Mouse (Mus musculus) heart, postnatal 25 days (tissue): Measurements from ENCODE around the gene Zfyve21. TPM values are rescaled to one million over a fixed set of nuclear protein-coding genes. Genes with fewer than 3 reads are reported as not detected.

ENCODE experiments used
- DNase-seq: peaks from one replicate; pipeline ENCODE4 v3.0.0; 2022; ENCODE audit warnings: low spot score
- intact Hi-C: fragments of 180-260 bp; cut with DNase I; formaldehyde crosslinking; loops from one replicate; pipeline ENCODE4 v1.15.1; 2025
- total RNA-seq, 2 experiments: library from RNA; stranded (reverse); gene quantifications; 2 replicates each; pipeline ENCODE4 v1.2.3; 2021

The Zfyve21 gene
- total RNA-seq, 2 experiments from 2014 or later: 61.1 to 66.7 TPM

DNA sequence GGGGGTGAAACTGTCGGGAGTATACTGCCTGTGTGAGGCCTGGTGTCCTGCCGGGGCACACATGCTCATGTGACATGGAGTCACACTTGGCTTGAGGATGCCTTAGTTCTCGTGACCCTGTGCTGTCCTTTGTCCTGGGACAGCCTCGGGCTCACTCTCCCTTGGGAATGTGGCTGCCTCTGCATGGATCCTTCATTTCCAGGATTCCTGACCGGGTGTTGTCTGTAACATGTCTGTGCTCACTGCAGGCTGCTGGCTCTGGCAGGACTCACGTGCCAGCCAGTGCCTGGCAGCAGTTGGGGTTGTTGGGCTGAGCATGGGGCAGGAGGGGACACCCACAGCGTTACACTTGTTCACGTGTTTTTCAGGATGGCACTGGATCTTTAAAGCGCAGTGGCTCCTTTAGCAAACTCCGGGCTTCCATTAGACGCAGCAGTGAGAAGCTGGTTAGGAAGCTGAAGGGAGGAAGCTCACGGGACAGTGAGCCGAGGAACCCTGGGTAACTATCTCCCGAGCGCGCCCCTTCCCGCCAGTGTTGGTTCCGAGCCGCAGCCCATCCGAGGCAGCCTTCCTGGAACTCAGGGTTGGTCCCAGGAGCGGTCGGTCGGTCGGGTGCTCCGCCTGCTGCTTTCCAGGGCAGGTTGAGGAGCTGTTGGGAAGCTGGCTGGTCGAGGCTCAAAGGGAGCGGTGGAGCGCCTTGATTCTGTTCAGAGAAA, 18.6 kb upstream of the Zfyve21 start:
- DNase-seq: peak; percentile 47

DNA sequence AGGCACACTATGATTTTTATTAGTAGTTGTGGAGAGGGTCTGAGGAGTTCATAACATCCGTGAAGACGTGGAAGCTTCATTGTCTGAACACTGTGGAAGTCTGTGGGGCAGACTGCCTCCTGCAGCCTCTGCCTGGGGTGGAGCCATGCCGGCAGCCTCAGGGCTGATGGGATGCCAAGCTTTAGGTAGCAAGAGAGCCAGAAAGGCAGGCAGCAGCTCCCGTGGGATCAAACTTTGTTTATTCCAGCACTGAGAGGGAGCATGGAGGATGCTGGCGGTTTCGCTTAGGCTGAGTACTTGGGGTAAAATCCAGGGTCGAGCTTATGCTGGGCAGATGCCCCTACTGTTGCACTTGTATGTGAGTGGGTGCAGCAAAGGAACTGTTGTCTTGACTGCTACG, 16.7 kb upstream of the Zfyve21 start:
- no peak for DNase-seq
- intact Hi-C loops: no loop called here

More for the DNA sequence above, 18.6 kb upstream of the Zfyve21 start:
- intact Hi-C loops: loop anchor here (2.0 kb wide), 1 partner anchor 13 kb away; no protein-coding TSS in a partner anchor

- intact Hi-C loops: no loop called here
- no peak for DNase-seq
These were observed 15.5 kb upstream of the Zfyve21 start for GRCm38 (mm10) chr12:111798493-111798892.

DNA sequence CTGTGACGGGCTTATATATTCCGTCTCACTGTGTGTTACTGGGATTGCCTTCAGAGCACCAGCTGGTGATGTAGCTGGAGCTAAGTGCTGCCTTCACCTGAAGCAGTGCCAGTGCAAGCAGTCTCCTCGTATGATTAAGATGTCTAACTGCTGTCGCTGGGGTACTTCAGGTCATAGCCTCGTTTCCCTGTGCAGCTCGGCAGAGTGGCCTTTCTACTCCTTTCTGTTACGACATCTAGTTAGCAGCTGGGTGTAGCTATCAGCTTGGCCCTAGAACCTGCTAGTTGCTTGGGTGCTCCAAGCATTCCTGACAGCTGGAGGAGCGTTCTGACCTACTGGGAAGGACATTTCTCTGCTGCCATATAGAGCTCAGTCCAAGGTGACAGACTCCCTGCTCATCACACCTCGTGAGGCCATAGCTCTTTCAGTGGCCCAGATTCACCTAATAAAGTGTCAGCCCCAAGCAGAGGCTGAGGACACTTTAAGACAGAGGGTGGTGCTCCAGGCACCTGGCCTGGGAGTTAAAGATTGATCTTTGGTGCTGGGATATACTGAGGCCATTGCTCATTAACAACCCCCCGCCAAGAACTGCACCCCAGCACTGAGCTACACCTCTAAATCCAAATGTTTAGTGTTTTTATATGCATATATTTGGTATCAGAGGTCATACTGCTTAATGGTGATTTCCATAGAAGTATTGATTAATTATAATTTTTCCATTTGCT, 13.3 kb upstream of the Zfyve21 start:
- intact Hi-C loops: no loop called here
- DNase-seq: no peak

- DNase-seq: no peak
- intact Hi-C loops: no loop called here
These were observed 10.4 kb upstream of the Zfyve21 start for GRCm38 (mm10) chr12:111803538-111803937.

DNA sequence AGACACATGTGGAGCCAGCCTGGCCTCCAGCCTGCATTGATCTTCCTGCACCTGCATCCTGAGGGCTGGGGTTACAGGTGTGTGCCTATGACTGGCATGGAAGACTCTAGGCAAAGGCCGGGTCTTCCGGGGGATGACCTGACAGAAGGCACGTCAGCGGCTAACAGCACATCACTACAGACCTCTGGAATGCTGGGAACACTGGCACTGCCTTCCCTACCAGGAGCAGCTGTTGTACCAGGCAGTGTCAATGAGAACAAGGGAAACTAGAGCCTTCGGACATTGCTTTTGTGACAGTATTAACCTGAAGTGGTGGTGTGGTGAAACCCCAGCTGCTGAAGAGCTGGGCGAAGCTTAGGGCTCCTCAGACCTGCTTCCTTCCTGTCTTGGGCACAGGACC, 5.2 kb upstream of the Zfyve21 start:
- intact Hi-C loops: loop anchor here (2.0 kb wide), 1 partner anchor 14 kb away; no protein-coding TSS in a partner anchor
- DNase-seq: no peak

GRCm38 (mm10) chr12:111809762-111810161, 4.2 kb upstream of the Zfyve21 start:
- peak; percentile 46 for DNase-seq
- intact Hi-C loops: loop anchor here (2.0 to 5.0 kb wide), 2 partner anchors 15 to 52 kb away; partner anchors contain the start of gene Klc1

- no peak for DNase-seq
- intact Hi-C loops: loop anchor here (5.0 kb wide), 1 partner anchor 55 kb away; the partner anchor contains the start of gene Klc1
These were observed 1.9 kb upstream of the Zfyve21 start for GRCm38 (mm10) chr12:111812075-111812474.

GRCm38 (mm10) chr12:111812611-111813010, 1.4 kb upstream of the Zfyve21 start:
- no peak for DNase-seq
- intact Hi-C loops: loop anchor here (5.0 kb wide), 1 partner anchor 55 kb away; the partner anchor contains the start of gene Klc1

DNA sequence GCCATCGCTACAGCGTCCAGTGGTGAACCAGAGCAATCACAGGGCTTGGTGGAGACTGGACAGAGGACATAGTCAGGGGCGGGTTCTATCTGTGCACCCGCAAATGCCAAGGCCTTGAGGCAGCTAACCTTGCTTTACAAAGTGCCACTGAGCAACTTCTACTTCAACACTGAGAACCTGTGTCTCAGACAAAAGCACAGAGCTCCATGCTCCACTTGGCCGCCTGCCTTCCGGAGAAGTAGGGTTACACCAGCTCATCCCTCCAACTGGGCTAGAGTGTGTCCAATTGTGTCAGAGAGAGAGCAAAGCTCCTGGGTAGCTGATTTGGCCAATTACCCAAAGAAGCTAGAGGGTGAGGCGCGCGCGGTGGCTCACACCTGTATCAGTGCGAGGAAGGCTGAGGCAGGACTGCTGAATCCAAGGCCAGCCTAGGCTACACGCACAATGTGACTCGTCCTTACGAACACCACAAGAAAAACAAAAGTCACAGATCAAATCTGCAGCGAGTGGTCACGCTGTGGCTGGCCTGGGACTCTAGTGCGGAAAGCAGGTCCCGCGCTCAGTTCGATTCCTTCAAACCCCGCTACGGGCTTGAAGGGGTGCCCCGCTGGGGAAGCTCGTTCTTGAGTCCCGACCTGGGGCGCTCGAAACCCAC, 732 bp upstream of the Zfyve21 start:
- intact Hi-C loops: loop anchor here (5.0 kb wide), 1 partner anchor 56 kb away; the partner anchor contains the start of gene Klc1
- no peak for DNase-seq

GRCm38 (mm10) chr12:111814769-111815762, 1.1 kb downstream of the Zfyve21 start:
- intact Hi-C loops: loop anchor here (5.0 kb wide), 1 partner anchor 58 kb away; the partner anchor contains the start of gene Klc1
- no peak for DNase-seq

- intact Hi-C loops: no loop called here
- peak; percentile 35 for DNase-seq
These were observed 2.6 kb downstream of the Zfyve21 start for GRCm38 (mm10) chr12:111816528-111816927.

GRCm38 (mm10) chr12:111816967-111817366, 3.0 kb downstream of the Zfyve21 start:
- DNase-seq: no peak
- intact Hi-C loops: no loop called here

DNA sequence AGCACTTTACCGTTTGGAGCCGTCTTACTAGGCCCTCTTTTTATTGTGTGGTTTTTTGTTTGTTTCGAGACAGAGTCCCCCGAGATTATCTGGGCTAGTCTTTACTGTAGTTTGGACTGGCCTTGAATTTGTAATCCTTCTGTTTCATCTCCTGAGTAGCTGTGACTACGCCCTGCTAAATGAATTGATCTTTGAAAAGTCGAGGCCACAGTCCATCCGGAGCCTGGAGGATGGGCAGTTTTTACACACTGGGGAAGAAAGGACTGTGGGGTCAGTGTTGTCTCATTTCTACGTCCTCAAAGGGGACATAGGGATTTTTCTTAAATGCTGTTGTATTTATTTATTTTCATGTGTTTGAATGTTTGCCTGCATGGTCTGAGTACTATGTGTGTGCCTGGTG, 4.0 kb downstream of the Zfyve21 start:
- DNase-seq: no peak
- intact Hi-C loops: no loop called here

- DNase-seq: no peak
- intact Hi-C loops: no loop called here
These were observed 6.0 kb downstream of the Zfyve21 start for GRCm38 (mm10) chr12:111819936-111820335.

GRCm38 (mm10) chr12:111820708-111821107, 6.7 kb downstream of the Zfyve21 start:
- intact Hi-C loops: no loop called here

GRCm38 (mm10) chr12:111821931-111822330, 8.0 kb downstream of the Zfyve21 start:
- no peak for DNase-seq
- intact Hi-C loops: no loop called here

More at GRCm38 (mm10) chr12:111820708-111821107, 6.7 kb downstream of the Zfyve21 start:
- no peak for DNase-seq

GRCm38 (mm10) chr12:111827556-111827955, 13.6 kb downstream of the Zfyve21 start:
- intact Hi-C loops: loop anchor here (5.0 kb wide), 1 partner anchor 45 kb away; no protein-coding TSS in a partner anchor

DNA sequence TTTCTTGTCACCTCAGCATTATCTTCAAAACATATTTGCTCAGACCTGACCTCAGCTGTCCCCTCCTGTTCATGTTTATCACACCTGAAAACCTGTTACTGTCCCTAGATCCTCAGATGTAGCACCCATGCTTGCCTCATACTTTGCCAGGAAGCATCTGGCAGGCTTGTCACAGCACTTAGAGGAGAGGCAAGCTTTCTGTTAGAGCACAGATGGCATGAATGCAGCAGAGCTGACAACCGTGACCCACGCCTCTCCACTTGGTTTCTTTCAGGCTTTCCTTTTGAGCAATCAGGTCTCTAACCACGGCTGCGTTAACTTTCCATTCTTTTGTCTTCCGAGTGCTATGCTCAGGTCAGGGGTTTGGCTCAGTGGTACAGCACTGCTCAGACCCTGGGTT, 15.5 kb downstream of the Zfyve21 start:
- intact Hi-C loops: loop anchor here (5.0 kb wide), 1 partner anchor 47 kb away; no protein-coding TSS in a partner anchor
- no peak for DNase-seq

More at GRCm38 (mm10) chr12:111827556-111827955, 13.6 kb downstream of the Zfyve21 start:
- DNase-seq: no peak
